Mouse (Mus musculus): ENCODE results near the gene Bcl2l14. TPM values are rescaled to one million over a fixed set of nuclear protein-coding genes. Genes with fewer than 3 reads are reported as not detected.
A peak's percentile ranks its signal among the peaks of the same experiment; 100 is the strongest.

The Bcl2l14 gene
- polyA plus RNA-seq, 1 experiment from 2014 or later = not detected

GRCm38 (mm10) chr6:134417886-134418285 lies 21.8 kb downstream of the Bcl2l14 start:
- WGBS = 70% methylated on average over 3 of the region's 3 CpGs
- H3K27me3 ChIP-seq (ENCODE audit: control insufficient read depth, insufficient read depth, low read depth, low read length) = no peaks in the 10 kb centered on the region
- H3K4me3 ChIP-seq (ENCODE audit: low read depth, low read length) = no peak overlapping the region
- H3K4me1 ChIP-seq (ENCODE audit: control insufficient read depth, insufficient read depth, low read length) = no peaks in the 10 kb centered on the region
- no peak overlapping the region for H3K9ac ChIP-seq (ENCODE audit: low read depth, low read length)
- H3K27ac ChIP-seq (ENCODE audit: low read length) = no peak overlapping the region
- no peak overlapping the region for H3K4me2 ChIP-seq (ENCODE audit: low read length)
- 0 out of 2 replicates have a peak, but pooled peaks have one; percentile 43 for ATAC-seq
- H3K36me3 ChIP-seq (ENCODE audit: control insufficient read depth, insufficient read depth, low read length) = no peaks in the 10 kb centered on the region
- no peaks in the 10 kb centered on the region for H3K9me3 ChIP-seq (replicated peaks; ENCODE audit: control insufficient read depth, low read length, poor library complexity, severe bottlenecking)

GRCm38 (mm10) chr6:134420375-134420774 lies 24.3 kb downstream of the Bcl2l14 start:
- 81% methylated on average over 8 of the region's 8 CpGs for WGBS
- no peak overlapping the region for H3K9ac ChIP-seq (ENCODE audit: low read depth, low read length)
- no peaks in the 10 kb centered on the region for H3K9me3 ChIP-seq (replicated peaks; ENCODE audit: control insufficient read depth, low read length, poor library complexity, severe bottlenecking)
- H3K4me1 ChIP-seq (ENCODE audit: control insufficient read depth, insufficient read depth, low read length) = no peaks in the 10 kb centered on the region
- H3K4me2 ChIP-seq (ENCODE audit: low read length) = no peak overlapping the region
- no peaks in the 10 kb centered on the region for H3K27me3 ChIP-seq (ENCODE audit: control insufficient read depth, insufficient read depth, low read depth, low read length)
- H3K36me3 ChIP-seq (ENCODE audit: control insufficient read depth, insufficient read depth, low read length) = no peaks in the 10 kb centered on the region
- H3K27ac ChIP-seq (ENCODE audit: low read length) = no peak overlapping the region
- ATAC-seq = no peak
- no peak overlapping the region for H3K4me3 ChIP-seq (ENCODE audit: low read depth, low read length)

- 84% methylated on average over 6 of the region's 6 CpGs for WGBS
- no peaks in the 10 kb centered on the region for H3K9me3 ChIP-seq (replicated peaks; ENCODE audit: control insufficient read depth, low read length, poor library complexity, severe bottlenecking)
- no peak overlapping the region for H3K9ac ChIP-seq (ENCODE audit: low read depth, low read length)
- no peak for ATAC-seq
- H3K36me3 ChIP-seq (ENCODE audit: control insufficient read depth, insufficient read depth, low read length) = no peaks in the 10 kb centered on the region
- H3K27ac ChIP-seq (ENCODE audit: low read length) = no peak overlapping the region
- no peak overlapping the region for H3K4me2 ChIP-seq (ENCODE audit: low read length)
- no peaks in the 10 kb centered on the region for H3K4me1 ChIP-seq (ENCODE audit: control insufficient read depth, insufficient read depth, low read length)
- H3K4me3 ChIP-seq (ENCODE audit: low read depth, low read length) = no peak overlapping the region
- no peaks in the 10 kb centered on the region for H3K27me3 ChIP-seq (ENCODE audit: control insufficient read depth, insufficient read depth, low read depth, low read length)
Measured at GRCm38 (mm10) chr6:134421921-134422320, 25.8 kb downstream of the Bcl2l14 start.

GRCm38 (mm10) chr6:134425216-134425717 lies 29.1 kb downstream of the Bcl2l14 start:
- H3K4me1 ChIP-seq (ENCODE audit: control insufficient read depth, insufficient read depth, low read length) = no peaks in the 10 kb centered on the region
- ATAC-seq = peak; percentile 86
- peak overlapping the region; percentile 12; the same call in 1 of the 2 replicates for H3K4me2 ChIP-seq (ENCODE audit: low read length)
- H3K27ac ChIP-seq (ENCODE audit: low read length) = no peak overlapping the region
- H3K9me3 ChIP-seq (replicated peaks; ENCODE audit: control insufficient read depth, low read length, poor library complexity, severe bottlenecking) = no peaks in the 10 kb centered on the region
- H3K27me3 ChIP-seq (ENCODE audit: control insufficient read depth, insufficient read depth, low read depth, low read length) = no peaks in the 10 kb centered on the region
- H3K4me3 ChIP-seq (ENCODE audit: low read depth, low read length) = no peak overlapping the region
- H3K9ac ChIP-seq (ENCODE audit: low read depth, low read length) = no peak overlapping the region
- no peaks in the 10 kb centered on the region for H3K36me3 ChIP-seq (ENCODE audit: control insufficient read depth, insufficient read depth, low read length)
- WGBS = 38% methylated on average over 11 of the region's 11 CpGs

GRCm38 (mm10) chr6:134427165-134427564 lies 31.0 kb downstream of the Bcl2l14 start:
- Histone ChIP-seq H3K27me3 (ENCODE audit: control insufficient read depth, insufficient read depth, low read depth, low read length) (no peaks in the 10 kb centered on the region), H3K4me3 (ENCODE audit: low read depth, low read length) (no peak overlapping the region), H3K36me3 (ENCODE audit: control insufficient read depth, insufficient read depth, low read length) (no peaks in the 10 kb centered on the region), H3K9me3 (replicated peaks; ENCODE audit: control insufficient read depth, low read length, poor library complexity, severe bottlenecking) (no peaks in the 10 kb centered on the region), H3K27ac (ENCODE audit: low read length) (no peak overlapping the region), H3K4me2 (ENCODE audit: low read length) (no peak overlapping the region), H3K9ac (ENCODE audit: low read depth, low read length) (no peak overlapping the region), H3K4me1 (ENCODE audit: control insufficient read depth, insufficient read depth, low read length) (no peaks in the 10 kb centered on the region)
- 85% methylated on average over 3 of the region's 3 CpGs for WGBS
- ATAC-seq = no peak; the same call in 1 of the 2 replicates

- Histone ChIP-seq H3K27me3 (ENCODE audit: control insufficient read depth, insufficient read depth, low read depth, low read length) (no peaks in the 10 kb centered on the region), H3K9ac (ENCODE audit: low read depth, low read length) (no peak overlapping the region), H3K4me3 (ENCODE audit: low read depth, low read length) (no peak overlapping the region), H3K4me2 (ENCODE audit: low read length) (no peak overlapping the region), H3K27ac (ENCODE audit: low read length) (no peak overlapping the region), H3K36me3 (ENCODE audit: control insufficient read depth, insufficient read depth, low read length) (no peaks in the 10 kb centered on the region), H3K9me3 (replicated peaks; ENCODE audit: control insufficient read depth, low read length, poor library complexity, severe bottlenecking) (no peaks in the 10 kb centered on the region), H3K4me1 (ENCODE audit: control insufficient read depth, insufficient read depth, low read length) (no peaks in the 10 kb centered on the region)
- 75% methylated on average over 5 of the region's 5 CpGs for WGBS
- no peak for ATAC-seq
Measured at GRCm38 (mm10) chr6:134428455-134428854, 32.3 kb downstream of the Bcl2l14 start.

- Histone ChIP-seq H3K9ac (ENCODE audit: low read depth, low read length) (no peak overlapping the region), H3K36me3 (ENCODE audit: control insufficient read depth, insufficient read depth, low read length) (no peaks in the 10 kb centered on the region), H3K27ac (ENCODE audit: low read length) (no peak overlapping the region), H3K4me3 (ENCODE audit: low read depth, low read length) (no peak overlapping the region), H3K4me1 (ENCODE audit: control insufficient read depth, insufficient read depth, low read length) (no peaks in the 10 kb centered on the region), H3K4me2 (ENCODE audit: low read length) (no peak overlapping the region), H3K27me3 (ENCODE audit: control insufficient read depth, insufficient read depth, low read depth, low read length) (no peaks in the 10 kb centered on the region), H3K9me3 (replicated peaks; ENCODE audit: control insufficient read depth, low read length, poor library complexity, severe bottlenecking) (no peaks in the 10 kb centered on the region)
- ATAC-seq = no peak
- 80% methylated on average over 9 of the region's 9 CpGs for WGBS
Measured at GRCm38 (mm10) chr6:134430161-134430799, 34.2 kb downstream of the Bcl2l14 start.

GRCm38 (mm10) chr6:134431583-134431982 lies 35.5 kb downstream of the Bcl2l14 start:
- Histone ChIP-seq H3K4me2 (ENCODE audit: low read length) (no peak overlapping the region), H3K4me3 (ENCODE audit: low read depth, low read length) (no peak overlapping the region), H3K36me3 (ENCODE audit: control insufficient read depth, insufficient read depth, low read length) (no peaks in the 10 kb centered on the region), H3K9me3 (replicated peaks; ENCODE audit: control insufficient read depth, low read length, poor library complexity, severe bottlenecking) (no peaks in the 10 kb centered on the region), H3K27me3 (ENCODE audit: control insufficient read depth, insufficient read depth, low read depth, low read length) (no peaks in the 10 kb centered on the region), H3K27ac (ENCODE audit: low read length) (no peak overlapping the region), H3K9ac (ENCODE audit: low read depth, low read length) (no peak overlapping the region), H3K4me1 (ENCODE audit: control insufficient read depth, insufficient read depth, low read length) (no peaks in the 10 kb centered on the region)
- WGBS = 64% methylated on average over 4 of the region's 4 CpGs
- ATAC-seq = no peak

- WGBS = 83% methylated on average over 3 of the region's 3 CpGs
- no peak for ATAC-seq
- Histone ChIP-seq H3K4me2 (ENCODE audit: low read length) (no peak overlapping the region), H3K9ac (ENCODE audit: low read depth, low read length) (no peak overlapping the region), H3K27ac (ENCODE audit: low read length) (no peak overlapping the region), H3K4me3 (ENCODE audit: low read depth, low read length) (no peak overlapping the region), H3K36me3 (ENCODE audit: control insufficient read depth, insufficient read depth, low read length) (no peaks in the 10 kb centered on the region), H3K4me1 (ENCODE audit: control insufficient read depth, insufficient read depth, low read length) (no peaks in the 10 kb centered on the region), H3K27me3 (ENCODE audit: control insufficient read depth, insufficient read depth, low read depth, low read length) (no peaks in the 10 kb centered on the region), H3K9me3 (replicated peaks; ENCODE audit: control insufficient read depth, low read length, poor library complexity, severe bottlenecking) (no peaks in the 10 kb centered on the region)
Measured at GRCm38 (mm10) chr6:134433281-134433680, 37.2 kb downstream of the Bcl2l14 start.
